Mouse (Mus musculus) CH12.LX (cell line): Measurements from ENCODE around the gene Rbm15. TPM values are rescaled to one million over a fixed set of nuclear protein-coding genes. Genes with fewer than 3 reads are reported as not detected.

Experiments
- DNase-seq: peaks from one replicate; pipeline ENCODE4 v3.0.0-alpha.2; 2013; ENCODE audit errors: extremely low read depth
- H3K27ac ChIP-seq: 2 replicates; pipeline ENCODE4 v1.5.1; 2012; ENCODE audit warnings: low read depth, mild to moderate bottlenecking, control low read depth, moderate library complexity; ENCODE audit not compliant: insufficient read depth
- H3K27me3 ChIP-seq: replicated peaks from 2 replicates; pipeline ENCODE3; 2012; ENCODE audit warnings: inconsistent platforms
- H3K36me3 ChIP-seq, 2 experiments: replicated peaks in 1 of 2; 2 replicates each; pipeline versions ENCODE3 to v1.6.1; 2012; ENCODE audit warnings: inconsistent platforms in 1 of 2, low read length in 1 of 2, mild to moderate bottlenecking in 1 of 2, mixed read lengths in 1 of 2, moderate library complexity in 1 of 2; ENCODE audit not compliant: control insufficient read depth in 1 of 2, insufficient read depth in 1 of 2
- H3K4me1 ChIP-seq, 2 experiments: 2 replicates each; pipeline ENCODE4 v1.6.1; 2012; ENCODE audit warnings: inconsistent platforms in 1 of 2, moderate library complexity in 1 of 2; ENCODE audit not compliant: insufficient read depth in 2 of 2, control insufficient read depth in 1 of 2
- H3K4me2 ChIP-seq: 2 replicates; pipeline ENCODE4 v1.6.1; 2012; ENCODE audit warnings: low read depth, mild to moderate bottlenecking, control low read depth; ENCODE audit not compliant: poor library complexity, insufficient read depth, severe bottlenecking
- H3K4me3 ChIP-seq, 3 experiments: fragments of 150-350 bp in 1 of 3; sonication (generic) in 1 of 3; replicated peaks in 1 of 3; 2 replicates each; pipeline versions ENCODE3 to v1.5.1; 2011 to 2012; ENCODE audit warnings: low read depth in 2 of 3, low read length in 2 of 3, mild to moderate bottlenecking in 2 of 3, moderate library complexity in 2 of 3, control low read depth in 1 of 3, improper control_type of control experiment in 1 of 3, inconsistent platforms in 1 of 3, mixed read lengths in 1 of 3; ENCODE audit not compliant: poor library complexity in 1 of 3
- H3K79me2 ChIP-seq: replicated peaks from 2 replicates; pipeline ENCODE4 v1.6.1; 2012; ENCODE audit warnings: mild to moderate bottlenecking, moderate library complexity; ENCODE audit not compliant: control insufficient read depth, poor library complexity, insufficient read depth, severe bottlenecking; ENCODE audit errors: extremely low read depth
- H3K9ac ChIP-seq: 2 replicates; pipeline ENCODE4 v1.6.1; 2012; ENCODE audit warnings: low read depth, mild to moderate bottlenecking, control low read depth, moderate library complexity; ENCODE audit not compliant: insufficient read depth
- H3K9me3 ChIP-seq: replicated peaks from 2 replicates; pipeline ENCODE3; 2012; ENCODE audit warnings: low read length, inconsistent platforms, mixed read lengths
- CHD1 ChIP-seq: IDR thresholded peaks from 2 replicates; pipeline ENCODE4 v1.6.1; 2012; ENCODE audit warnings: low read depth, low read length, improper control_type of control experiment, inconsistent platforms
- CHD2 ChIP-seq: IDR thresholded peaks from 2 replicates; pipeline ENCODE4 v1.6.1; 2011; ENCODE audit warnings: low read length, improper control_type of control experiment
- CTCF ChIP-seq, 2 experiments: IDR thresholded peaks in 1 of 2; conservative IDR thresholded peaks in 1 of 2; 2 replicates each; pipeline ENCODE4 v1.5.1; 2011 to 2012; ENCODE audit warnings: low read depth in 2 of 2, low read length in 2 of 2, improper control_type of control experiment in 1 of 2, inconsistent platforms in 1 of 2, mild to moderate bottlenecking in 1 of 2, moderate library complexity in 1 of 2
- ELF1 ChIP-seq: IDR thresholded peaks from 2 replicates; pipeline ENCODE4 v1.6.1; 2014; ENCODE audit warnings: low read depth, mild to moderate bottlenecking, inconsistent platforms, low read length, improper control_type of control experiment
- ETS1 ChIP-seq: conservative IDR thresholded peaks from 2 replicates; pipeline ENCODE4 v1.6.1; 2012; ENCODE audit warnings: low read depth, mild to moderate bottlenecking, inconsistent platforms, low read length, improper control_type of control experiment, moderate library complexity
- GABPA ChIP-seq: IDR thresholded peaks from 2 replicates; pipeline ENCODE4 v1.6.1; 2012; ENCODE audit warnings: low read depth, low read length, improper control_type of control experiment, inconsistent platforms; ENCODE audit not compliant: insufficient replicate concordance
- IRF4 ChIP-seq: IDR thresholded peaks from 2 replicates; pipeline ENCODE4 v1.6.1; 2014; ENCODE audit warnings: low read depth, mild to moderate bottlenecking, inconsistent platforms, low read length, improper control_type of control experiment
- JUN ChIP-seq: IDR thresholded peaks from 2 replicates; pipeline ENCODE4 v1.6.1; 2011; ENCODE audit warnings: low read depth, mild to moderate bottlenecking, low read length, improper control_type of control experiment, moderate library complexity; ENCODE audit not compliant: insufficient read depth
- JUND ChIP-seq: conservative IDR thresholded peaks from 2 replicates; pipeline ENCODE4 v1.6.1; 2011; ENCODE audit warnings: low read depth, low read length, improper control_type of control experiment
- KAT2A ChIP-seq: IDR thresholded peaks from 2 replicates; pipeline ENCODE4 v1.6.1; 2012; ENCODE audit warnings: low read length, improper control_type of control experiment, inconsistent platforms; ENCODE audit not compliant: insufficient replicate concordance
- MAFK ChIP-seq: IDR thresholded peaks from 2 replicates; pipeline ENCODE4 v1.6.1; 2011; ENCODE audit warnings: low read length, improper control_type of control experiment; ENCODE audit not compliant: insufficient replicate concordance
- MEF2A ChIP-seq: IDR thresholded peaks from 2 replicates; pipeline ENCODE4 v1.6.1; 2014; ENCODE audit warnings: low read depth, mild to moderate bottlenecking, inconsistent platforms, low read length, improper control_type of control experiment, borderline replicate concordance
- MXI1 ChIP-seq: IDR thresholded peaks from 2 replicates; pipeline ENCODE4 v1.6.1; 2011; ENCODE audit warnings: mild to moderate bottlenecking, low read depth, low read length, improper control_type of control experiment
- NRF1 ChIP-seq: IDR thresholded peaks from 2 replicates; pipeline ENCODE4 v1.6.1; 2014; ENCODE audit warnings: low read depth, mild to moderate bottlenecking, inconsistent platforms, low read length, improper control_type of control experiment, moderate library complexity
- POLR2AphosphoS2 ChIP-seq: IDR thresholded peaks from 2 replicates; pipeline ENCODE4 v1.6.1; 2011; ENCODE audit warnings: low read depth, low read length, improper control_type of control experiment
- RAD21 ChIP-seq: IDR thresholded peaks from 2 replicates; pipeline ENCODE4 v1.6.1; 2011; ENCODE audit warnings: low read depth, mild to moderate bottlenecking, low read length, improper control_type of control experiment, moderate library complexity
- SMC3 ChIP-seq: IDR thresholded peaks from 2 replicates; pipeline ENCODE4 v1.6.1; 2011; ENCODE audit warnings: low read depth, low read length, improper control_type of control experiment
- TCF12 ChIP-seq: IDR thresholded peaks from 2 replicates; pipeline ENCODE4 v1.6.1; 2014; ENCODE audit warnings: low read depth, mild to moderate bottlenecking, inconsistent platforms, low read length, improper control_type of control experiment
- dilution Hi-C: fragments of 300-500 bp; cut with MboI; formaldehyde crosslinking; loops from 2 replicates; pipeline ENCODE4 v1.14.3; 2020; ENCODE audit warnings: low sequenced_read_pairs; ENCODE audit not compliant: extremely low pct_unique_long_range_greater_than_20kb, extremely low pct_ligation_motif_present
- in situ Hi-C: fragments of 300-500 bp; cut with MboI; formaldehyde crosslinking; loops from 3 replicates; pipeline ENCODE4 v1.14.3; 2019; ENCODE audit warnings: low sequenced_read_pairs, low pct_ligation_motif_present, low pct_unique_long_range_greater_than_20kb, mixed read lengths
- polyA plus RNA-seq: library from polyadenylated mRNA; unstranded; fragments of >175 nt; gene quantifications from 2 replicates; pipeline ENCODE4 v1.2.1, GENCODE M21; 2012; ENCODE audit warnings: low read depth; ENCODE audit not compliant: insufficient read length
- total RNA-seq, 2 experiments: library from RNA; depleted of rRNA; stranded (reverse); fragments of 300-350 nt in 1 of 2; fragments of >200 nt in 1 of 2; gene quantifications; 2 replicates each; pipeline ENCODE4 v1.2.3; 2012 to 2014

The Rbm15 gene
- total and polyA plus RNA-seq, 3 experiments, result 15.2 to 26.0 (median 17.2) TPM

DNA sequence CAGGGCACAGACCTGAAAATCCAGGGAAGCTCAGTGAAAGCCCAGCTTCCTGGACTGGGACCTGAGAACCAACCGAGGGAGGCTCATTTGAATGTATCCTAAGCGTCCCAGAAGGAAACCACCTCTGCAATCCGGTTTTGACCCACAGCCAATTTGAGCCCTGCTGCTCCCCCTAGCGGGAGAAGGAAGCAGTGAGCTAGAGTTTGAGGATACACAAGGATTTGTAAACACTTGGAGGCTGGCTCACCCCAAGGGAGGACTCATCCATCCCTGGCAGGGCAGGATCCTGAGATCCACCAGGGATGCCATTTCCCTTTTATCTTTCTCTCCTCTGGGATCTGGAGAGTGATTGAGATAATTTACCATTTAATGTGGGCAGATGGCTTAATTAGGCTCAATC lies 45.9 kb upstream of the Rbm15 start:
- H3K79me2 ChIP-seq, result no peaks in the 10 kb centered on the region
- dilution Hi-C loops, result no loop called here
- H3K27me3 ChIP-seq, result peaks cover 50% of the 10 kb centered on the region
- H3K4me1 ChIP-seq, result 0 out of 4 replicates have a peak, but pooled peaks cover 0 to 4% of the 10 kb centered on the region in 2 experiments
- H3K4me3 ChIP-seq, result no peak overlapping the region
- no peaks in the 10 kb centered on the region for H3K9me3 ChIP-seq
- H3K36me3 ChIP-seq, result no peaks in the 10 kb centered on the region
- H3K27ac ChIP-seq, result no peak overlapping the region
- peak; percentile 62 for DNase-seq
- TF ChIP-seq JUN (no peak), CTCF (conservative IDR thresholded peaks at IDR 0.05 in 1 of 2, IDR thresholded peaks at IDR 0.05 in 1 of 2; ENCODE audit: low read depth in 2 of 2, low read length in 2 of 2) (peak; percentile 74 to 81), CHD1 (no peak), IRF4 (peak; percentile 31; the same call in 1 of the 2 replicates), RAD21 (peak; percentile 53), JUND (no peak), SMC3 (peak; percentile 76), ELF1 (peak; percentile 38; the same call in 1 of the 2 replicates)
- TF ChIP-seq, all 38 proteins: peak for 5
- Histone ChIP-seq H3K9ac (no peak overlapping the region), H3K4me2 (peak overlapping the region; percentile 37; the same call in 1 of the 2 replicates)
- in situ Hi-C loops, result no loop called here

DNA sequence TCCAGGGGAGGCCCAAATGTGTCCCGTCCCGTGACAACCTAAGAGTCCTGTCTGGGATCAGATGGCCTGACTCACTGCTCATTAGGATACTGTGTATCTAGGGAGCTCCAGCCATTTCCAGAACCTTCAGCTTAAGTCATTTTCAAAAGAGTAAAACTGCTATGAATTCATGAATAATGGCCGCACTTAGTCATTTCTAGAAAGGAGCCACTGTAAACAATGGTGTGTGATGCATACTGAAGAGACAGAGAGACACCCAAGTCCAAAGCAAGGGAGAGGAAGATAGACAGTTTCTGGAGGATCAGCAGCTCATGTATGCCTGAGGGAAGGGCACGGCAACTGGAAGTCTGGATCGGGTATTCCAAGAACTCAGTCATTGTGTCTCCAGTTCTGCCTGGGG lies 45.2 kb upstream of the Rbm15 start:
- no peaks in the 10 kb centered on the region for H3K36me3 ChIP-seq
- H3K4me3 ChIP-seq, result no peak overlapping the region
- 0 out of 4 replicates have a peak, but pooled peaks cover 0 to 4% of the 10 kb centered on the region in 2 experiments for H3K4me1 ChIP-seq
- H3K27ac ChIP-seq, result no peak overlapping the region
- H3K27me3 ChIP-seq, result peaks cover 44% of the 10 kb centered on the region
- TF ChIP-seq IRF4 (peak; percentile 67), CHD2 (no peak), JUND (peak; percentile 69; the same call in 1 of the 2 replicates), NRF1 (no peak), MAFK (no peak), CTCF (conservative IDR thresholded peaks at IDR 0.05 in 1 of 2, IDR thresholded peaks at IDR 0.05 in 1 of 2; ENCODE audit: low read depth in 2 of 2, low read length in 2 of 2) (no peak), POLR2AphosphoS2 (no peak), TCF12 (no peak), MEF2A (no peak), KAT2A (no peak), GABPA (no peak), JUN (0 out of 2 replicates have a peak, but pooled peaks have one; percentile 4), MXI1 (no peak), ETS1 (no peak)
- dilution Hi-C loops (no loop called here), in situ Hi-C loops (no loop called here)
- H3K79me2 ChIP-seq, result no peaks in the 10 kb centered on the region
- no peak for DNase-seq
- H3K9ac ChIP-seq, result no peak overlapping the region
- no peak overlapping the region for H3K4me2 ChIP-seq
- H3K9me3 ChIP-seq, result no peaks in the 10 kb centered on the region
